Mouse (Mus musculus): ENCODE results near the gene Olfr805. TPM values are rescaled to one million over a fixed set of nuclear protein-coding genes. Genes with fewer than 3 reads are reported as not detected.

The Olfr805 gene
- polyA plus RNA-seq, 1 experiment = not detected

DNA sequence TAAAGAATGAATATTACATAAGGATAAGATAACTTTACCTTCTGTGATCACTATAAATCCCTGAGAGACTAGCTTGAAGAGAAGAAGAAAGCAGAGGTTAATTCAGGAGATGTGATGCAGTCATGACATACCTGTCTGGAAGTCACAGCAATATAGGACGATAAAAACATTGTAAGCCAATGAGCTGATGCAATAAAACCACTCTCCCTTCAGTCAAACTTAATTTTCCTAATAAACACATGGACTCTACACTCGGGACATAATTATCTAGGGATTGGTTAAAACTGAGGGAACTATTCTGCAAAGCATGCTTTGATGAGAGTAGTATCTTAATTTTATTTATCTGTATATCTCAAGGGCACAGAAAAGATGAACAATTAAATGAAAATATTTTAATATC is 35.0 kb downstream of the Olfr805 start, which contains the start of gene Olfr803:
Olfr803 (minus strand) TSS at position 101 of the 400 bp plus-strand sequence.
- TF ChIP-seq POLR2A (IDR thresholded peaks at IDR 0.05; ENCODE audit: low read depth, low read length) = no peak
- TF ChIP-seq CTCF (IDR thresholded peaks at IDR 0.05; ENCODE audit: extremely low read depth, insufficient read length, insufficient replicate concordance, low read depth, low read length) = no peak
- Histone ChIP-seq H3K27me3 (ENCODE audit: control insufficient read depth, insufficient read depth, low read length) (no peaks in the 10 kb centered on the region), H3K36me3 (ENCODE audit: control insufficient read depth, insufficient read depth, low read length) (no peaks in the 10 kb centered on the region), H3K4me3 (ENCODE audit: low read depth, low read length) (no peak within 1 kb of the TSS), H3K27ac (ENCODE audit: insufficient read depth, low read depth, low read length) (no peak within 1 kb of the TSS), H3K4me1 (ENCODE audit: control insufficient read depth, insufficient read depth, insufficient read length, low read length) (no peaks in the 10 kb centered on the region)
- WGBS = 67% methylated on average over 2 of the region's 2 CpGs

DNA sequence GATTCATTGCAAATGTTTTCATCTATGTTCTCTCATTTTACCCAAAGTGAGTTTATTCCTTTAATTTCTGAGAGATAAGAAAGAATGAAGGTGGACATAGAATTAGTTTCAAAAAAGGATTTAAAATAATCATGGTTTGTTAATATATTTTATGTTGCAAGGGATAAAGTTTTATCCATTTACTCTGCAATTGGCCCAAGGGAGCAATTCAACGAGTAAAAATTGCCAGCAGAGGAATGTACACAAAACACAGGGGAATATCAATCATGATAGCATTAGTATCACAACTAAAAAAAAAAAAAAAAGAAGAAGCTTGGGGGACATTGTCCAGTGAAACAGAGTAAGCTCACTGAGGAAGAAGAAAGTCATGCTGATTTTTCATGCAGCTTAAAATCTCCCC is 41.1 kb downstream of the Olfr805 start, which contains the start of gene Olfr802:
Olfr802 (minus strand) TSS at position 101 of the 400 bp plus-strand sequence.
- 32% methylated on average over 1 of the region's 1 CpGs for WGBS
- no peak for TF ChIP-seq CTCF (IDR thresholded peaks at IDR 0.05; ENCODE audit: extremely low read depth, insufficient read length, insufficient replicate concordance, low read depth, low read length)
- no peak for TF ChIP-seq POLR2A (IDR thresholded peaks at IDR 0.05; ENCODE audit: low read depth, low read length)
- H3K27ac ChIP-seq (ENCODE audit: insufficient read depth, low read depth, low read length) = no peak within 1 kb of the TSS
- no peaks in the 10 kb centered on the region for H3K36me3 ChIP-seq (ENCODE audit: control insufficient read depth, insufficient read depth, low read length)
- H3K4me1 ChIP-seq (ENCODE audit: control insufficient read depth, insufficient read depth, insufficient read length, low read length) = no peaks in the 10 kb centered on the region
- no peaks in the 10 kb centered on the region for H3K27me3 ChIP-seq (ENCODE audit: control insufficient read depth, insufficient read depth, low read length)
- no peak within 1 kb of the TSS for H3K4me3 ChIP-seq (ENCODE audit: low read depth, low read length)

DNA sequence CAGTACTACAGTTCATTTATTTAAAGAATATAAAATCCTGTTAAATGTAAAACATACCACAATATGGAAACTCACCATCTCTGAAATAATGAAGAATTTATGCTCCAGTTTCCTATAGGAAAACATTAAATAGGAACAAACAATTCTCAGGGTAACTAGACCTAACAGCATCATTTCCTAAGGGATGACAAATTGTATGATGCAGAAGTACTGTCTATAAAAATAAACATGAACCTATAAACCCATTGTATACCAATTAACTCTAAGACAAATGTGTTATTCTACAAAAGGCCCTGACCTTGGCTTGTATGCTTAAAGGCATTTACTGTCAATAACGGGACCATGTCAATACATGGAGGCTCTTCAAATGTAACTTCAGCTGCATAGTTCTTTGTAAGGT is 55.4 kb downstream of the Olfr805 start, which contains the start of gene Olfr801:
Olfr801 (minus strand) TSS at position 101 of the 400 bp plus-strand sequence.
- no peak within 1 kb of the TSS for H3K4me3 ChIP-seq (ENCODE audit: low read depth, low read length)
- no peak within 1 kb of the TSS for H3K27ac ChIP-seq (ENCODE audit: insufficient read depth, low read depth, low read length)
- TF ChIP-seq CTCF (IDR thresholded peaks at IDR 0.05; ENCODE audit: extremely low read depth, insufficient read length, insufficient replicate concordance, low read depth, low read length) (no peak), POLR2A (IDR thresholded peaks at IDR 0.05; ENCODE audit: low read depth, low read length) (no peak)
- no peaks in the 10 kb centered on the region for H3K4me1 ChIP-seq (ENCODE audit: control insufficient read depth, insufficient read depth, insufficient read length, low read length)
- 73% methylated on average over 1 of the region's 1 CpGs for WGBS
- H3K27me3 ChIP-seq (ENCODE audit: control insufficient read depth, insufficient read depth, low read length) = no peaks in the 10 kb centered on the region
- H3K36me3 ChIP-seq (ENCODE audit: control insufficient read depth, insufficient read depth, low read length) = no peaks in the 10 kb centered on the region

Other genes starting within 250 kb of the Olfr805 start
- not detected in 2 replicates for gene Olfr789, start 244.6 kb downstream of the Olfr805 start, polyA plus RNA-seq (2012; rRNA removed)
- not detected in 2 replicates for gene Olfr790, start 230.9 kb downstream of the Olfr805 start, polyA plus RNA-seq (2012; rRNA removed)
- not detected in 2 replicates for gene Olfr791, start 207.6 kb downstream of the Olfr805 start, polyA plus RNA-seq (2012; rRNA removed)
- not detected in 2 replicates for gene Olfr792, start 190.2 kb downstream of the Olfr805 start, polyA plus RNA-seq (2012; rRNA removed)
- gene Olfr794, start 161.7 kb downstream of the Olfr805 start, polyA plus RNA-seq (2012; rRNA removed) = not detected in 2 replicates
- not detected in 2 replicates for gene Olfr796, start 116.8 kb downstream of the Olfr805 start, polyA plus RNA-seq (2012; rRNA removed)
- not detected in 2 replicates for gene Olfr798, start 101.4 kb downstream of the Olfr805 start, polyA plus RNA-seq (2012; rRNA removed)
- gene Olfr799, start 91.9 kb downstream of the Olfr805 start, polyA plus RNA-seq (2012; rRNA removed) = not detected in 2 replicates
- gene Olfr800, start 71.7 kb downstream of the Olfr805 start, polyA plus RNA-seq (2012; rRNA removed) = not detected in 2 replicates
- gene Olfr801, start 55.5 kb downstream of the Olfr805 start, polyA plus RNA-seq (2012; rRNA removed) = not detected in 2 replicates
- gene Olfr802, start 41.2 kb downstream of the Olfr805 start, polyA plus RNA-seq (2012; rRNA removed) = not detected in 2 replicates
- not detected in 2 replicates for gene Olfr803, start 35.1 kb downstream of the Olfr805 start, polyA plus RNA-seq (2012; rRNA removed)
- gene Olfr804, start 26.2 kb downstream of the Olfr805 start, polyA plus RNA-seq (2012; rRNA removed) = not detected in 2 replicates
- not detected in 2 replicates for gene Olfr806, start 12.5 kb upstream of the Olfr805 start, polyA plus RNA-seq (2012; rRNA removed)
- not detected in 2 replicates for gene Olfr807, start 28.4 kb upstream of the Olfr805 start, polyA plus RNA-seq (2012; rRNA removed)
- not detected in 2 replicates for gene Olfr808, start 36.1 kb upstream of the Olfr805 start, polyA plus RNA-seq (2012; rRNA removed)
- gene Olfr809, start 45.3 kb upstream of the Olfr805 start, polyA plus RNA-seq (2012; rRNA removed) = not detected in 2 replicates
- gene Olfr810, start 65.5 kb upstream of the Olfr805 start, polyA plus RNA-seq (2012; rRNA removed) = not detected in 2 replicates
- gene Olfr811, start 75.0 kb upstream of the Olfr805 start, polyA plus RNA-seq (2012; rRNA removed) = not detected in 2 replicates
- gene Olfr812, start 116.7 kb upstream of the Olfr805 start, polyA plus RNA-seq (2012; rRNA removed) = not detected in 2 replicates
- gene Olfr813, start 126.0 kb upstream of the Olfr805 start, polyA plus RNA-seq (2012; rRNA removed) = not detected in 2 replicates
- gene Olfr814, start 150.5 kb upstream of the Olfr805 start, polyA plus RNA-seq (2012; rRNA removed) = not detected in 2 replicates
- gene Olfr815, start 176.5 kb upstream of the Olfr805 start, polyA plus RNA-seq (2012; rRNA removed) = not detected in 2 replicates
- not detected in 2 replicates for gene Olfr816, start 186.2 kb upstream of the Olfr805 start, polyA plus RNA-seq (2012; rRNA removed)
- not detected in 2 replicates for gene Olfr818, start 219.7 kb upstream of the Olfr805 start, polyA plus RNA-seq (2012; rRNA removed)
- not detected in 2 replicates for gene Olfr819, start 237.9 kb upstream of the Olfr805 start, polyA plus RNA-seq (2012; rRNA removed)
- not detected in 2 replicates for gene Olfr247, start 246.8 kb upstream of the Olfr805 start, polyA plus RNA-seq (2012; rRNA removed)